Mouse (Mus musculus): ENCODE measurements around the gene Fam171b.

Fam171b gene

DNA sequence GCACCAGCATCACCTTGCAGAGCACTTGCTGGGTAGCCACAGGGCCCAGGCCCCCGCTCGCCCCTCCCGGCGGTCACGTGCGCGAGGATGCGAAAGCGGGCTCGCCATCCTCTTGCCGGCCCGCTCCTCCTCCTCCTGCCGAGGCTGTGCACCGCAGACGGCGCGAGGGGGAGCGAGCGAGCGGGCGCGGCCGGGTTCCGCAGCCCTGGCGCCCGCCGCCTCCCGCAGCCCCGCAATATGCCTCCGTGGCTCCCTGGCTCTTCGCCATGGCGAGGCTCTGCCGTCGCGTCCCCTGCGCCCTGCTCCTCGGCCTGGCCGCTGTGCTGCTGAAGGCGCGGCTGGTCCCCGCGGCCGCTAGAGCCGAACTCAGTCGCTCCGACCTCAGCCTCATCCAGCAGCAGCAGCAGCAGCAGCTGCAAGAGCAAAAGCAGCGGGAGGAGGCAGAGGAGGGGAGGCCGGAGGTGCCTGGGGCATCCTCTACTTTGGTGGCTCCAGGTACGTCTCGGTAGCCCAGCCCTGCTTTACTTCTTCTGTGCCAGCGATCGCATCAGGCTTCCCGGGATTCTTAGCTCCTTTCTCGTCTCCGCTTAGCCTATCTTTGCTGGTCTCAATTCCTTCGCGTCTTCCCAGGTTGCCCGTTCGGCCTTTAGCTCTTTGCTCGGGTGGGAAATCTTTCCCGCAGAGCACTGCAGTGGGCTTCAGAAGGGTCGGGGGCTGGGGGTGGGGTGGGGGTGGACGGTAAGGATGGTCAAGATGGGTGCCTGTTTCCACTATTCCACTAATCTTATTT is at the start of gene Fam171b:
Gene Fam171b (plus strand): TSS at position 154 of the 790 bp plus-strand sequence.
- peak; percentile 95 for ATAC-seq (ENCODE audit: insufficient number of reproducible peaks, low FRiP score, low TSS enrichment)

DNA sequence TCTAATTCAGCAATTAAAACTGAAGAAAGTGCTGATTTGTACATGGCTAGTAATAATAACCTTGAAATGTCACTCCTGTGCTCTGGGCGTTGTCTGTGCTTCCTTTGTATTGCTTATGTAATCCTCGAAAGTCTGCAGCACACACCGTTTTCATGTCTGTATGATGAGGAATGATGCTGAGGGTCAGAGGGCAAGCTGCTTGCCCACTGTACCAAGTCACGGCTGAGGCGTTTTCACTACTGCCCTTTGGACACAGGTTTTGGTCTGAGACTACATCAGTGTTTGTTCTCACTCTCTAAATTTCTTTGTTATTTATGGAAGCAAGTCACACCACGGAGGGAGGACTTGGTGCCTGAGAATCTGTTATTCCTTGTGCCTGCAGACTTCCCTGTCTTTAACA is 46.4 kb upstream of the Fam171b start:
- no peak for ATAC-seq (ENCODE audit: insufficient number of reproducible peaks, low FRiP score, low TSS enrichment)

GRCm38 (mm10) chr2:83766878-83767277 is 45.6 kb upstream of the Fam171b start:
- ATAC-seq (ENCODE audit: insufficient number of reproducible peaks, low FRiP score, low TSS enrichment): no peak

DNA sequence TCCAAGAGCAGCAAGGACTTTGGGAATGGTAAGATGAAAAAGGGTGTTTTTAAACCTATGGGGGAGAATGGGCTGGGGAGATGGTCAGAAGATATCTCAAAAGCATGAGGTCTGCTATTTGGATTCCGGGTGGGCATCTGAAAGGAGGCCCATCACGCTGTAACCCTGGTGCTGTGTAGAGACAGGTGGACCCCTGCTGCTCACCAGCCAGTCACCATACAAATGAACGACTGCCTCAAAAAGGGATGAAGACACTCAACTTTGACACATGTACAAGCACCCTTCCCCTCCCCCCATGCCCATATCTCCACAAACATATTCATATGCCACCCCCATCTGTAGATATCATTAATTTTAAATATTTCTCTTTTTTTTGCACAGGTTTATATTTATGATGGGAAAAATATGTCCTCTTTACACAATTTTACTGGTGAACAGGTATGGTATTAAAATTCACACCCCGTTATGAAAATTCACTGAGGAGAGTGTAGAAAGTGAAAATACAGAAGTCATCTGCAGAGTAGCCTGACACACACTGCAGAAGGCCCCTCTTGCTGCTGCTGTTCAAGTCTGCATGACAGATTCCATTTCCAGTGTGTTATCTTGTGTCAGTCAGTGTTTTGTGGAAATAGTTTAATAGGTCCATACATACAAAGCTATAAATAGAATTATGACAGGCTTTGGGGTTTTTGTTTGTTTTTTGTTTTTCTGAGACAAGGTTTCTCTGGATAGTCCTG is 44.0 kb upstream of the Fam171b start:
- no peak for ATAC-seq (ENCODE audit: insufficient number of reproducible peaks, low FRiP score, low TSS enrichment)

GRCm38 (mm10) chr2:83771155-83771812 is 41.2 kb upstream of the Fam171b start:
- peak; percentile 89 for ATAC-seq (ENCODE audit: insufficient number of reproducible peaks, low FRiP score, low TSS enrichment)

DNA sequence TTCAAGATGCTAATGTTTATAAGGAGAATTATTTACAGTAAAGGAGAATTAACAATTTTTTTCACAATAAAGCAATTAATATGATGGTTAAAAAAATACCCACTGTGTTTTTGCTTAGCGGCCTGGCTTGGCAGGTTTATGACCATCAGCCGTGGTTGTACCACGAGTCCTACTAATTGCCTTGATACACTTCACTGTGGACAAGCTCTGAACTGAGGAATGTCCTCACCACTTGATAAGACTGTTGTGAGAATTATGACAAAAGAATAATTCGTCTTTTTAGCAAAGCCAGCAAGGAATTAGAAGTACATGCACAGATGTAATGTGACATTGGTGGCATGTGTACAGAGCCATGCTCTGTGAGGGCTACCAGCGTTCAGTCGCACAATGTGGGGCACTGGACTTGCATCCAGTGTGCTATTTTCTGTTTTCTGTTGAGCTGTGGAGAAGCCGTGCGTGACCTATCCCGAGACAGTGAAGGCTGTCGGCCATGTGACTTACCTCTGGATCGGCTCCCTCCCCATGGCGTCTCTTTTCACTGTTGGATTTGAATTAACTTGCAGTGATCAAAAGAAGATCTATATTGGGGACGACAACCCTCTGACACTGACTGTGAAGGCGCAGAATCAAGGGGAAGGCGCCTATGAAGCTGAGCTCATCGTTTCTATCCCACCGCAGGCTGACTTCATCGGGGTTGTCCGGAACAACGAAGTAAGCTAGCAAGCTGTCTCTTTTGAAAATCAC is 20.9 kb upstream of the Fam171b start:
- no peak for ATAC-seq (ENCODE audit: insufficient number of reproducible peaks, low FRiP score, low TSS enrichment)

DNA sequence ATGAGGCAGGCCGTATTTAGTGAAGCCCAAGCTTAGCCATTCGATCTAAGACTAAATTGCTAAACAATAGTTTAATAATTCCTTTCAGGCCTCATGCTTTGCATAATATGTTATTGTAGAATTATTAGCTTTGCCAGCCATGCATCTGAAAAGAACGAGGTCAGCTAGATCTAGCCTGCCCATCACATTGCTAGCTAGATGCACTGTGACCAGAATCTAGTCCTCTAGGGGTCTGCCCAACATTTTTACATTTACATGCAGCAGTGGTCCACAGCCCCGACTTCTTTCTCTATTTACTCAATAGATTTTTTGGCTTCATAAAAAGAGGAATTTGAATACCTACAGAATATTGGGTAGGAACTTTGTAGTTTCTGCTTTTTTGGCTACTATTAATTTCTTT is 20.3 kb upstream of the Fam171b start:
- no peak for ATAC-seq (ENCODE audit: insufficient number of reproducible peaks, low FRiP score, low TSS enrichment)

DNA sequence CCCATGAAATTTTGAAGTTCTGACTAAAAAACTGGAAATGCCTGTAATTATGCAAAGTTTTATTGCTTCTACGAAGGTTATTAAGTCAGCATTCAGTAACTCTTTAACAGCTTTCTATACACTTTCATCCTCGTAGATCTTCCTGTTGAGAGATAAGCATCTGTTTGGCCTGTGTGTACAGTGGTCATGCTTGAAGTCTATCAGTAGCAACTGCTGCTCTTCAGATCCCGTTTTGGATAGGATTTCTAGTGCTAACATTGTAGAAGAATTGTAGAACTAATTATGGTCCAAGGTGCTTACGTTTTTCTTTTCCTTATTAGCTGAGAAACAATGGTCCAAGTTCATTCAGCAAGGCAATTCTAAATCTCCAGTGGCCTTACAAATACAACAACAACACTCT is 16.7 kb upstream of the Fam171b start:
- ATAC-seq (ENCODE audit: insufficient number of reproducible peaks, low FRiP score, low TSS enrichment): no peak

GRCm38 (mm10) chr2:83797902-83798497 is 14.4 kb upstream of the Fam171b start:
- no peak for ATAC-seq (ENCODE audit: insufficient number of reproducible peaks, low FRiP score, low TSS enrichment)

- ATAC-seq (ENCODE audit: insufficient number of reproducible peaks, low FRiP score, low TSS enrichment): no peak
These were observed 947 bp downstream of the Fam171b start for GRCm38 (mm10) chr2:83813273-83813892.

DNA sequence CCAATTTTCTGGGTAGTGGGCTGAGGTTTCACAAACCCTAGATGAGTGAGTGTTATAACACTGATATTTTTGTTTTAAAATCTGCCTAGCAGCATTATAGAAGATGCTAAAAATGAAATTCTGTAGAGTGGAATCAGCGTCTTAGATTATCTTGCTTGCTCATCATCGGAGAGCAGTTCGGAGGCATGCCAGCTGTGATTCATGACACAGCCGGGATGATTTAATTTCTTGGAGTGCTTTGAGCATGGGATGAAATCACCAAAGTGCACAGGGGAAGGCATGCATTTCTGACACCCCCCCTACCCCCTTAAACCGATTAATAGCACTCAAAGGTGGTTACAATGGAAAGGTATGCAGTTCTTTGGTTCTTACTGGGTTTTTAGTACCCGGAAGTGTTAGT is 1.6 kb downstream of the Fam171b start:
- ATAC-seq (ENCODE audit: insufficient number of reproducible peaks, low FRiP score, low TSS enrichment): no peak

GRCm38 (mm10) chr2:83816147-83816546 is 3.7 kb downstream of the Fam171b start:
- no peak for ATAC-seq (ENCODE audit: insufficient number of reproducible peaks, low FRiP score, low TSS enrichment)

DNA sequence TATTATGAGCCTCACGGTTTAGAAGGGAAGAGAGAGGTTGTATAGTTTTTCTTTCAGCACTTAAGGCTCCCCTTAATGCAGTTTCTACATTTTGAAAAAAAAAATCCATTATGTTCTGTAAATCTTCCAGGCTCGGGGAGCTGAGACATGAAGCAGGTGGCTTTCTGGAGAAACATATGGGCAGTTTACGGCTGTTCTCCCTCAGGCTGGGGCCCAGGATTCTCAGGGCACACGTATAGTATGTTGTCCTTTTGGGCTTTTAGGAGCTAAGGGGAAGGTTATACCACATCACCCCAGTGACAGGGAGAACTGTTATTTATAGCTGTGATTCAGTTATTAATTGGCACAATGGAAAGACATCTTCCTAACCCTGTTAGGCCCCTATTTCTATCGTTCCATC is 12.7 kb downstream of the Fam171b start:
- peak; percentile 71; the same call in 1 of the 2 replicates for ATAC-seq (ENCODE audit: insufficient number of reproducible peaks, low FRiP score, low TSS enrichment)

GRCm38 (mm10) chr2:83828895-83829539 is 16.6 kb downstream of the Fam171b start:
- ATAC-seq (ENCODE audit: insufficient number of reproducible peaks, low FRiP score, low TSS enrichment): no peak

GRCm38 (mm10) chr2:83832903-83833302 is 20.5 kb downstream of the Fam171b start:
- peak; percentile 52; the same call in 1 of the 2 replicates for ATAC-seq (ENCODE audit: insufficient number of reproducible peaks, low FRiP score, low TSS enrichment)

DNA sequence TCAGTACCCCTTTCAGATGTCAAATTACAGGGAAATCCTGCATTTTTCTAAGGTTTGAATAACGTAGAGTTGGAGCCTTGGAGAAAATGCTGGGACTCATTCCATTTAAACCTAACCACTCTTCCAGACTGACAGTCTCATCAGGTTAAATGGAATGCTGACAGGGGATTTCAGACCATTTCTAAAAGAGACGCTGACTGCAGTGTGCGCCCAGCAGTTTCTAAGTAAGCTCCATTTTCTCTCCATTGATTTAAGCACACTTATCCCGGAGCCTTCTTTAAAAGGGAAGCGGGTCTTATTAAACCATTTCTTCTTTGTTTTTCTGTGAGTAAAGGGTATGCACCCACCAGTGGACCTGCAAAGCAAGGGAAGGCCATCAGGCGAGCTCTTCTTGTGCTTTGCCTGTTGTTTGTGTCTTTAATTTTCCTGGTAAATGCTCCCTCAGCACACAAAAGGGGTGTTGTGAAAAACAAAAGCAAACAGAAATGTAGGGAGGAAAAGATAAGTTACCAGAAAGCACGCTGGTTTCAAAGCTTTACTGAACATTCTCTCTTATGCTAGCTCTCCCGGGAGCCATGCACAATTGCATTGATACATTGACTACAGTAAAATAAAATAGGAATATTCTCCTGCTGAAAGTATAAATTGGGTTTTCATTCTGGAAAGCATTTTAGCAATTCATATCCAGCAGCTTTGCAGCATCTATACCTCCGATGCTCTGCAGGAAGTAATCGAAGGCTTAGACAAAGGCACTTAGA is 23.1 kb downstream of the Fam171b start:
- no peak for ATAC-seq (ENCODE audit: insufficient number of reproducible peaks, low FRiP score, low TSS enrichment)

DNA sequence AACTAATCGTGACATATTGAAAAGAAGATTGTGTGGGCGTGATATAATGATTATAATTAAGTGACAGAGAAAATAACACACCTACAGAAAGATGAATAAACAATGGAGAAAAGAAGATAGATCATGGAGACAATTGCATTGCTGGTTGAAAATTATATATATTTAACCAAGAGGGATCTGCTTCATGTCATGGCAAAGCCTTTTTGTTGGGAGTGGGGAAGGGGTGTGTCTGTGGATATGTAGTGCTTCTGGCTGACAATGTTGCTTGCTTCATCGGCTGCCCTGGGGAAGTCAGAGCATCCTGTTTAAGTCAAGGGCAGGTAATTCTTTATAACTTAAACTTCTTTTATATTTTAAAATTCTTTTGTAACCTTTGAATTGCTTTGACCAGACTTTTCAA is 36.1 kb downstream of the Fam171b start:
- no peak for ATAC-seq (ENCODE audit: insufficient number of reproducible peaks, low FRiP score, low TSS enrichment)

DNA sequence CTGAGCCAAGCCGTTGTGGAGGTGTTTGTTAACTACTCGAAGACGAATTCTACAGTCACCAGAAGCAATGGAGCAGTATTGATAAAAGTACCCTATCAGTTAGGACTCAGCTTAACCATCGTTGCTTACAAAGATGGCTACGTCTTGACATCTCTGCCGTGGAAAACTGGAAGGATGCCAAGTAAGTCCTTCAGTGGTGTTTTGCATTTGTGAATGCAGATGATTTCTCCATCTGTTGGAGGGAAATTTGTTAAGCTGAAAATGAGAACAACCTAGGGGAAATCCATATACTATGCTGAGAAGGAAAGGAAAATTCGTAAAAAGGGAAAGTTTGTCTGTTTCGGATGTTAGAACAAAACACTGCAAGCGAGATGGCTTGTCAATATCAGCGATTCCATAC is 41.0 kb downstream of the Fam171b start:
- no peak for ATAC-seq (ENCODE audit: insufficient number of reproducible peaks, low FRiP score, low TSS enrichment)
